Mouse (Mus musculus): ENCODE results near the gene Sfxn2. TPM values are rescaled to one million over a fixed set of nuclear protein-coding genes. Genes with fewer than 3 reads are reported as not detected.

The Sfxn2 gene
- polyA plus RNA-seq, 1 experiment = 5.5 TPM

DNA sequence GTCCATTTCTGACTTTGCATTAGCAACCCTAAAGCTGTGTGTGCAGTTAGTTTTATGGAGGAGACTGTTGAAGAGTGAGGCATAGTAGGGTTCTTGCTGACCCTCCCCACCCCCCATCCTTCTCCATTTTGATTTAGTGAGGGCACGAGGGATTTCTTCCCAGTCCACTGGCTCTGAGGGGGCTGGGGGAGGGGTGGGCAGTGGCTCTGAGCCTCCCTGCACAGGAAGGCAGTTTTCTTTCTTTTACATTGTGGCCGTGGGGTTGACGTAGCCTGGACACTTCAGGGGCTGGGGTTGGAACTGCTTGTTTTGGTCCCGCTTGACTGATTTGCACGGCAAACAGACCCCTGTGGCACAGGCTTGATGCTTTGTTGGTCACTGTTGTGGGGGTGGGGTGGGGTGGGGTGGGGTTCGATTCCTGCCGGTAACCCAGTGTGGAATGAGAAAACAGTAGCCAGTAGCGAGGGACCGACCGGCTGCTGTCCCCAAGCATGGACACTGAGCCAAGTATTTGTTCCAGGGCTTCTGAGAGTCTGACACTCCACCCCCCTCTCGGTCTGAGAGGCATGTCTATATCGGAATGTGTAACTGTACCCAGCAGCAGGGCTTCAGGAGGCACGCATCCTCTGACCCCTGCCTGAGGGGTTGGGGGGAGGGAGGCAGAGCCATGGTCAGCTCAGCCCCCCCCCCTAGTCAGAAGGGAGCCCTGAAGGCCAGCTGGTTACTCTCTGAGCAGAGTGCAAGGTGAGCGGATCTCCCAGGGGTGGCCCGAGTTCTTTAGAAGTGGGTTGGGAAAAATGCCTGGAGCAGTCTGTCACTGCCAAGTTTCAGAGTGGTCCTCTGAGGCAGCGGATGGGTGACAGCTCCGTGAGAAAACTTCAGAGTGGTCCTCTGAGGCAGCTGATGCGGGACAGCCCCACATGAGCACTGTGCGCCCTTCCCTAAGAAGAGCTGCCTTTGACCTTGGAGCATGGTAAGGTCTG lies 50.9 kb downstream of the Sfxn2 start:
- no peak overlapping the region for H3K27ac ChIP-seq (ENCODE audit: insufficient read depth, low read length)
- peak overlapping the region; percentile 7 for H3K4me3 ChIP-seq (ENCODE audit: insufficient read depth, low read length)
- TF ChIP-seq CTCF (IDR thresholded peaks at IDR 0.05; ENCODE audit: extremely low read depth, insufficient read depth, low read length) = no peak
- no peak for TF ChIP-seq POLR2A (IDR thresholded peaks at IDR 0.05; ENCODE audit: extremely low read depth, insufficient read depth, low read length)
- peaks cover 24% of the 10 kb centered on the region for H3K4me1 ChIP-seq (ENCODE audit: control insufficient read depth, insufficient read depth, low read length)

- Histone ChIP-seq H3K4me1 (ENCODE audit: control insufficient read depth, insufficient read depth, low read length) (peaks cover 20% of the 10 kb centered on the region), H3K27ac (ENCODE audit: insufficient read depth, low read length) (no peak overlapping the region), H3K4me3 (ENCODE audit: insufficient read depth, low read length) (no peak overlapping the region)
- TF ChIP-seq POLR2A (IDR thresholded peaks at IDR 0.05; ENCODE audit: extremely low read depth, insufficient read depth, low read length) (no peak), CTCF (IDR thresholded peaks at IDR 0.05; ENCODE audit: extremely low read depth, insufficient read depth, low read length) (no peak)
These were observed 51.9 kb downstream of the Sfxn2 start for GRCm38 (mm10) chr19:46625015-46625414.

GRCm38 (mm10) chr19:46625519-46625918 lies 52.4 kb downstream of the Sfxn2 start:
- TF ChIP-seq CTCF (IDR thresholded peaks at IDR 0.05; ENCODE audit: extremely low read depth, insufficient read depth, low read length) = no peak
- TF ChIP-seq POLR2A (IDR thresholded peaks at IDR 0.05; ENCODE audit: extremely low read depth, insufficient read depth, low read length) = no peak
- Histone ChIP-seq H3K4me1 (ENCODE audit: control insufficient read depth, insufficient read depth, low read length) (peaks cover 19% of the 10 kb centered on the region), H3K4me3 (ENCODE audit: insufficient read depth, low read length) (no peak overlapping the region), H3K27ac (ENCODE audit: insufficient read depth, low read length) (no peak overlapping the region)

GRCm38 (mm10) chr19:46628403-46628802 lies 55.2 kb downstream of the Sfxn2 start:
- Histone ChIP-seq H3K4me3 (ENCODE audit: insufficient read depth, low read length) (no peak overlapping the region), H3K27ac (ENCODE audit: insufficient read depth, low read length) (no peak overlapping the region)
- TF ChIP-seq POLR2A (IDR thresholded peaks at IDR 0.05; ENCODE audit: extremely low read depth, insufficient read depth, low read length) (no peak), CTCF (IDR thresholded peaks at IDR 0.05; ENCODE audit: extremely low read depth, insufficient read depth, low read length) (no peak)

DNA sequence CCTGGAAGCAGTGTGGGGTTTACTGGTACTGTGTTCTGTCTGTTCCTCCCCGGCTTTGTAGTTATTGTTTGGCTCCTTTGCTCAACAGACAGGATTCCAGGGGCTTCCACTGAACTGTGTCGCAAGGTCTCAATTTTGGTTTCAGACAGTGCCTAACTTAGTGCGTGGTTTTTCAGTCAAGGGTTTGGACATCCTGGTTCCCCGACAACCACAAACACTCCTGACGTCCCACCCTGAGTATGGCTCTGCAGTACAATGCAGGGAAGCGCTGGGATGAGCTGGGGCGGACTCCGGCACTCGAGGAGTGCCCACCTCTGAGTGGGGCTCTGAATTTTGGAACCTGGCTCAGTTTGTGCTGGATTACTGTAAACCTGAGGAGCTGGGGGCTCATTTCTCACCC lies 56.6 kb downstream of the Sfxn2 start:
- H3K27ac ChIP-seq (ENCODE audit: insufficient read depth, low read length) = no peak overlapping the region
- no peak overlapping the region for H3K4me3 ChIP-seq (ENCODE audit: insufficient read depth, low read length)
- no peaks in the 10 kb centered on the region for H3K4me1 ChIP-seq (ENCODE audit: control insufficient read depth, insufficient read depth, low read length)
- TF ChIP-seq POLR2A (IDR thresholded peaks at IDR 0.05; ENCODE audit: extremely low read depth, insufficient read depth, low read length) = no peak
- no peak for TF ChIP-seq CTCF (IDR thresholded peaks at IDR 0.05; ENCODE audit: extremely low read depth, insufficient read depth, low read length)

More at GRCm38 (mm10) chr19:46628403-46628802, 55.2 kb downstream of the Sfxn2 start:
- H3K4me1 ChIP-seq (ENCODE audit: control insufficient read depth, insufficient read depth, low read length) = peaks cover 3% of the 10 kb centered on the region; the same call in 1 of the 2 replicates

GRCm38 (mm10) chr19:46631637-46632036 lies 58.5 kb downstream of the Sfxn2 start:
- no peak for TF ChIP-seq CTCF (IDR thresholded peaks at IDR 0.05; ENCODE audit: extremely low read depth, insufficient read depth, low read length)
- no peak for TF ChIP-seq POLR2A (IDR thresholded peaks at IDR 0.05; ENCODE audit: extremely low read depth, insufficient read depth, low read length)
- H3K27ac ChIP-seq (ENCODE audit: insufficient read depth, low read length) = no peak overlapping the region

GRCm38 (mm10) chr19:46635766-46636165 lies 62.6 kb downstream of the Sfxn2 start:
- Histone ChIP-seq H3K4me3 (ENCODE audit: insufficient read depth, low read length) (no peak overlapping the region), H3K4me1 (ENCODE audit: control insufficient read depth, insufficient read depth, low read length) (no peaks in the 10 kb centered on the region; the same call in 1 of the 2 replicates), H3K27ac (ENCODE audit: insufficient read depth, low read length) (no peak overlapping the region)
- TF ChIP-seq POLR2A (IDR thresholded peaks at IDR 0.05; ENCODE audit: extremely low read depth, insufficient read depth, low read length) (no peak), CTCF (IDR thresholded peaks at IDR 0.05; ENCODE audit: extremely low read depth, insufficient read depth, low read length) (no peak)

More at GRCm38 (mm10) chr19:46631637-46632036, 58.5 kb downstream of the Sfxn2 start:
- Histone ChIP-seq H3K4me3 (ENCODE audit: insufficient read depth, low read length) (no peak overlapping the region), H3K4me1 (ENCODE audit: control insufficient read depth, insufficient read depth, low read length) (no peaks in the 10 kb centered on the region)

DNA sequence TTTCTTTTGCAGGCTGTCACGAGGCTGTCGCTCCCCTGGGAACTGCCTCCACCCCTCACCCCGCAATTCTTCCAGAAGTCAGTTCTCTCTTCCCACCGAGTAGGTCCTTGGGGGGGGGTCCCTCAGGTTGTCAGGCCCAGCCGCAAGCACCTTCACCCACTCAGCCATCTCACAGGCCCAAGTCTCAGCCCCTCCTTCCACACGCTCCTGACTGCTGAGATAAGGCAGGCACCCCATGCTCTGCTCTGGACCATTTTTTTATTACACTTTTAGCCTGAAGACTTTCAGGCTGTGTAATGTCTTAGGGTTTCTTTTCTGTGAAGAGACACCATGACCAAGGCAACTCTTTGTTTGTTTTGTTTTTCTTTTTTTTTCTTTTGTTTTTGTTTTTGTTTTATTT lies 64.4 kb downstream of the Sfxn2 start:
- H3K4me3 ChIP-seq (ENCODE audit: insufficient read depth, low read length) = no peak overlapping the region
- peaks cover 2% of the 10 kb centered on the region; the same call in 1 of the 2 replicates for H3K4me1 ChIP-seq (ENCODE audit: control insufficient read depth, insufficient read depth, low read length)
- TF ChIP-seq POLR2A (IDR thresholded peaks at IDR 0.05; ENCODE audit: extremely low read depth, insufficient read depth, low read length) (no peak), CTCF (IDR thresholded peaks at IDR 0.05; ENCODE audit: extremely low read depth, insufficient read depth, low read length) (no peak)
- no peak overlapping the region for H3K27ac ChIP-seq (ENCODE audit: insufficient read depth, low read length)

DNA sequence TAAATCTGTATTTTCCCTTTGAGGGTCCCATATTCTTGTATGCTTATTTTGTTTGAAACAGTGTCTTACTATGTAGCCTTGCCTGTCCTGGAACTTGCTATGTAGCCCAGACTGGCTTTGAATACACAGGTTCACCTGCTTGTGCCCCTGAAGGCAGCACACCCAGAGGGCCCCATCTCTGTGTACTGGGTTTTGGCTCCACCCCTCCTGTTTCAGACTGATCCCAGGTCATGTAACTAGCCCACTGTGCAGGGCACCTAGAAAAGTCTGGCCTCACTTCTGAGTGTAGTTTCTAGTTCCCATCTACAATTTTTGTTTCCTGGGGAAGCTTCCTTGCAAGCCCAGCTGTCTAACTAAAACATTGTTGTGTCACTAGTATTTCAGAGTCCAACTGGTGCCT lies 65.9 kb downstream of the Sfxn2 start:
- Histone ChIP-seq H3K4me3 (ENCODE audit: insufficient read depth, low read length) (no peak overlapping the region), H3K4me1 (ENCODE audit: control insufficient read depth, insufficient read depth, low read length) (peaks cover 7% of the 10 kb centered on the region), H3K27ac (ENCODE audit: insufficient read depth, low read length) (no peak overlapping the region)
- TF ChIP-seq POLR2A (IDR thresholded peaks at IDR 0.05; ENCODE audit: extremely low read depth, insufficient read depth, low read length) = no peak
- TF ChIP-seq CTCF (IDR thresholded peaks at IDR 0.05; ENCODE audit: extremely low read depth, insufficient read depth, low read length) = no peak

GRCm38 (mm10) chr19:46639496-46639895 lies 66.3 kb downstream of the Sfxn2 start:
- peaks cover 9% of the 10 kb centered on the region for H3K4me1 ChIP-seq (ENCODE audit: control insufficient read depth, insufficient read depth, low read length)
- no peak overlapping the region for H3K27ac ChIP-seq (ENCODE audit: insufficient read depth, low read length)
- no peak for TF ChIP-seq POLR2A (IDR thresholded peaks at IDR 0.05; ENCODE audit: extremely low read depth, insufficient read depth, low read length)
- no peak overlapping the region for H3K4me3 ChIP-seq (ENCODE audit: insufficient read depth, low read length)

Data from cortical plate, adult 2 months (tissue).